ENCODE assay signal across 10 mouse cellular contexts in the genomic region with DNA sequence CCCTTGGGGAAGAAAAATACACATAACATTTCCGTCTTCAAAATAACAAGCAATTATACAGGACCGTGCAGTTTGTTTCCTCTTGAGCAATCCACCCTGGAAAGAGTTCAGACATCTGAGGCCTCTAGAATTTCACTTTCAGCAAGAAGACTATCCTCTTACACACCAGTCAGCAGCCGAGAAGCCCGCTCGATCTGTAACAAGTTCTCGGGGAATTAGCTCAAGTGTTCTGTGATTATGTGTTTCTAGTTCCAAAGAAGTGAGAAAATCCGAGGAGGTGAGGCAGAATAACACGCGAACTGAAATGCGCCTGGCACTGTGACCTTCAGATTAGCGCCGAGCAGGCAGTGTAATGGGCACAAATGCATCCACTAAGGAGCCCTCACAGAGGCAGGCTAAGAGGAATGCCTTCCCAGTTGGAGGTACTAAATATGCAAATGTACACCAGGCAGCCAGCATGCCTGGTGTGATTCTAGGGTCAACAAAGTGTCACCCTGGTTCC.
A peak's percentile ranks its signal among the peaks of the same experiment; 100 is the strongest.
DNase-seq lines count a peak whose midpoint lies in the region; ATAC-seq and TF ChIP-seq lines count a peak whose summit lies in the region.
"Had no signal": no experiment of that assay in that cellular context is flagged by ENCODE, and none has a peak within 500 bp of the region (broad histone marks: within the 10 kb centered on the region; RNA-seq: fewer than 3 reads in every experiment).

No protein-coding gene starts in this region.

- H3K9me3 ChIP-seq in liver, postnatal 0 days (ENCODE audit: low read length) = no peaks in the 10 kb centered on the region
- H3K9me3 ChIP-seq in liver, embryonic 12.5 days (replicated peaks) = no peaks in the 10 kb centered on the region
- H3K9me3 ChIP-seq in forebrain, embryonic 12.5 days = no peaks in the 10 kb centered on the region
- H3K9me3 ChIP-seq: liver, embryonic 13.5 days had no signal

- DNase-seq in liver, postnatal 0 days = no peak
- peak; percentile 40 to 61 for DNase-seq in heart, postnatal 36 days
- DNase-seq in lung, adult 2 months = peak; percentile 37
- DNase-seq in cerebellum, adult 8-10 months = no peak
- no peak for DNase-seq in yolk sac, embryonic 10.5 days (ENCODE audit: low spot score)
- DNase-seq: liver, embryonic 13.5 days had no signal

- H3K4me1 ChIP-seq in liver, postnatal 0 days (ENCODE audit: insufficient read depth) = peaks cover 12% of the 10 kb centered on the region; the same call in 1 of the 2 replicates
- peaks cover 40% of the 10 kb centered on the region for H3K4me1 ChIP-seq in liver, embryonic 12.5 days
- peaks cover 10% of the 10 kb centered on the region for H3K4me1 ChIP-seq in forebrain, embryonic 12.5 days
- H3K4me1 ChIP-seq in lung, adult 2 months (ENCODE audit: control insufficient read depth, insufficient read depth, low read length) = peaks cover 16% of the 10 kb centered on the region

- H3K9ac ChIP-seq in liver, postnatal 0 days (replicated peaks) = no peak overlapping the region
- H3K9ac ChIP-seq in liver, embryonic 12.5 days = no peak overlapping the region
- H3K9ac ChIP-seq in forebrain, embryonic 12.5 days = no peak overlapping the region
- H3K9ac ChIP-seq: liver, embryonic 13.5 days had no signal

- no peak overlapping the region for H3K4me3 ChIP-seq in liver, postnatal 0 days (ENCODE audit: low read depth, low read length)
- H3K4me3 ChIP-seq in liver, embryonic 12.5 days = no peak overlapping the region
- no peak overlapping the region for H3K4me3 ChIP-seq in forebrain, embryonic 12.5 days (replicated peaks)
- peak overlapping the region; percentile 12 for H3K4me3 ChIP-seq in lung, adult 2 months (replicated peaks; ENCODE audit: extremely low read depth, low read depth, low read length)
- H3K4me3 ChIP-seq: liver, embryonic 13.5 days had no signal

- WGBS in liver, postnatal 0 days (ENCODE audit: insufficient replicate concordance) = 61% methylated on average over 12 of the region's 12 CpGs
- WGBS in liver, embryonic 12.5 days (ENCODE audit: insufficient replicate concordance) = 75% methylated on average over 12 of the region's 12 CpGs
- WGBS in forebrain, embryonic 12.5 days = 46% methylated on average over 12 of the region's 12 CpGs
- 30% methylated on average over 12 of the region's 12 CpGs for WGBS in lung, adult 2 months

- no peak for TF ChIP-seq CTCF in liver, postnatal 0 days (IDR thresholded peaks at IDR 0.05; ENCODE audit: low read depth)
- TF ChIP-seq CTCF in lung, adult 2 months (IDR thresholded peaks at IDR 0.05; ENCODE audit: insufficient read depth, low read length) = no peak

- TF ChIP-seq POLR2A in lung, adult 2 months (IDR thresholded peaks at IDR 0.05; ENCODE audit: borderline replicate concordance, extremely low read depth, low read depth, low read length) = no peak

- intact Hi-C loops in heart, postnatal 36 days (cut with DNase I) = no loop called here

- no peak overlapping the region for H3K4me2 ChIP-seq in liver, postnatal 0 days (ENCODE audit: low read depth, low read length)
- H3K4me2 ChIP-seq in liver, embryonic 12.5 days = no peak overlapping the region
- no peak overlapping the region for H3K4me2 ChIP-seq in forebrain, embryonic 12.5 days
- H3K4me2 ChIP-seq: liver, embryonic 13.5 days had no signal

- H3K36me3 ChIP-seq in liver, postnatal 0 days (replicated peaks; ENCODE audit: insufficient read depth, low read length) = no peaks in the 10 kb centered on the region
- no peaks in the 10 kb centered on the region for H3K36me3 ChIP-seq in liver, embryonic 12.5 days
- H3K36me3 ChIP-seq in forebrain, embryonic 12.5 days (replicated peaks) = no peaks in the 10 kb centered on the region
- H3K36me3 ChIP-seq: G1E; liver, embryonic 13.5 days had no signal

- H3K27me3 ChIP-seq in liver, postnatal 0 days (ENCODE audit: insufficient read depth, low read length) = no peaks in the 10 kb centered on the region
- H3K27me3 ChIP-seq in liver, embryonic 12.5 days (replicated peaks) = no peaks in the 10 kb centered on the region
- H3K27me3 ChIP-seq in forebrain, embryonic 12.5 days = no peaks in the 10 kb centered on the region
- H3K27me3 ChIP-seq: liver, embryonic 13.5 days had no signal

- no peak for ATAC-seq in liver, postnatal 0 days
- ATAC-seq in liver, embryonic 12.5 days = no peak
- ATAC-seq in forebrain, embryonic 12.5 days (ENCODE audit: low FRiP score) = peak; percentile 67
- no peak for ATAC-seq in erythroblast, adult 5-6 weeks (replicated peaks; ENCODE audit: low FRiP score, poor library complexity, severe bottlenecking)

- no peak for TF ChIP-seq EP300 in liver, postnatal 0 days (IDR thresholded peaks at IDR 0.05; ENCODE audit: low read depth)

- peak overlapping the region; percentile 41 for H3K27ac ChIP-seq in liver, postnatal 0 days (ENCODE audit: low read depth)
- no peak overlapping the region for H3K27ac ChIP-seq in liver, embryonic 12.5 days
- 0 out of 2 replicates have a peak overlapping the region, but pooled peaks have one; percentile 13 for H3K27ac ChIP-seq in forebrain, embryonic 12.5 days
- H3K27ac ChIP-seq: liver, embryonic 13.5 days had no signal

Comparison
In these comparisons a context has a peak if more than half of its experiments do, and no peak if none do; other contexts are left out.
1. DNase-seq: peak in heart, postnatal 36 days (2 of 2) and lung, adult 2 months (single experiment); none in liver, postnatal 0 days (single experiment), cerebellum, adult 8-10 months (single experiment) and yolk sac, embryonic 10.5 days (single experiment).